Mouse (Mus musculus) E14TG2a.4 (cell line): ENCODE measurements around the gene Gm45753.

Experiments used
- H3K27me3 ChIP-seq: 2 replicates; pipeline ENCODE4 v1.6.1; 2014; ENCODE audit warnings: low read length, control low read depth; ENCODE audit not compliant: insufficient read depth
- H3K36me3 ChIP-seq: 2 replicates; pipeline ENCODE4 v1.6.1; 2014; ENCODE audit warnings: low read length, control low read depth; ENCODE audit not compliant: insufficient read depth
- H3K4me1 ChIP-seq: replicated peaks from 2 replicates; pipeline ENCODE4 v1.6.1; 2014; ENCODE audit warnings: low read depth, low read length, control low read depth
- H3K4me3 ChIP-seq: replicated peaks from 2 replicates; pipeline ENCODE4 v1.5.1; 2014; ENCODE audit warnings: mild to moderate bottlenecking, low read length
- H3K9me3 ChIP-seq: 2 replicates; pipeline ENCODE4 v1.6.1; 2014; ENCODE audit warnings: low read length, control low read depth
- CTCF ChIP-seq: conservative IDR thresholded peaks from 2 replicates; pipeline ENCODE4 v1.5.1; 2014; ENCODE audit warnings: low read length
- NANOG ChIP-seq: IDR thresholded peaks from 2 replicates; pipeline ENCODE4 v1.6.1; 2014; ENCODE audit warnings: borderline replicate concordance, low read length, mixed read lengths
- POU5F1 ChIP-seq: IDR thresholded peaks from 2 replicates; pipeline ENCODE4 v1.6.1; 2014; ENCODE audit warnings: low read length, borderline replicate concordance

The Gm45753 gene

DNA sequence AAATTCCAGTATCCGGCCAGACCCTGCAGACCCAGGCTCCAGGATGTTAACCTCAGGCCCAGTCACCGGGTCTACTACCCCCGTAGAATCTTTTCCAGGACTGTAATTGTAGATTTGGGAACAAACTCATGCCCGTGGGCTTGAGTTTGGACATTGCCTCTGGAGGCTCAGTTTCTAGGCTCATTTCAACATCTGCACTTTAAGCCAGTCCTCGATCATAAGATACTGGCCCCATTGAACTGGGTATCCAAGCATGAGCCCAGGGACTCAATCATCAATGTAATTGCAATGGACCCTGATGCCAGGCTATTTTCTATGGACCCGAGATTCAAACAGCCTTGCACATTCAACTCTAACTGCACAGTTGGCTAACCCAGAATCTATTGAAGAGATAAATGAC lies 13.0 kb downstream of the Gm45753 start:
- Histone ChIP-seq H3K4me1 (no peaks in the 10 kb centered on the region), H3K36me3 (no peaks in the 10 kb centered on the region), H3K4me3 (no peak overlapping the region), H3K27me3 (no peaks in the 10 kb centered on the region), H3K9me3 (peaks cover 13% of the 10 kb centered on the region)
- TF ChIP-seq POU5F1 (no peak), NANOG (no peak), CTCF (no peak)

DNA sequence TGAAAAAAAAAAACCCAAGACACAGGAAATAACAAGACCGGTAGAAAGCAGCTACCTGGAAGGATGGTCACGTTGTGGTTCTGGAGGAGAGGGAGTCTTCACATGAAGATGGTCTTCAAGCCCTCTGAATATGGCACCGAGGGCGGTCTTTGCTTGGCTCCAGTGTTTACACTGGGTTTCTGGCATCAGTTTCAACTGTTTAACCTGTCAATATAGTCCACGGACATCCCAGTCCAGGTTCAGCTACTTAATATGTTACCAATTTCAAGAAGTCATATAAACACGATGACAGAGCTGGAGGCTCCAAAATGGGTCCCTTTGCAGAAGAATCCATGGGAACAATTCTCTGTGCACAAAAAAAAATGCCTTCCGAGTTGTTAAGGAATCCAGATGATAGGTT lies 13.6 kb downstream of the Gm45753 start, which contains the start of gene Klkb1:
Gene Klkb1, minus strand, starts transcription at position 173 of the 400 bp plus-strand sequence.
- Histone ChIP-seq H3K36me3 (no peaks in the 10 kb centered on the region), H3K4me1 (no peaks in the 10 kb centered on the region), H3K27me3 (no peaks in the 10 kb centered on the region), H3K4me3 (no peak within 1 kb of the TSS), H3K9me3 (peaks cover 13% of the 10 kb centered on the region)
- TF ChIP-seq CTCF (no peak), NANOG (no peak), POU5F1 (no peak)

DNA sequence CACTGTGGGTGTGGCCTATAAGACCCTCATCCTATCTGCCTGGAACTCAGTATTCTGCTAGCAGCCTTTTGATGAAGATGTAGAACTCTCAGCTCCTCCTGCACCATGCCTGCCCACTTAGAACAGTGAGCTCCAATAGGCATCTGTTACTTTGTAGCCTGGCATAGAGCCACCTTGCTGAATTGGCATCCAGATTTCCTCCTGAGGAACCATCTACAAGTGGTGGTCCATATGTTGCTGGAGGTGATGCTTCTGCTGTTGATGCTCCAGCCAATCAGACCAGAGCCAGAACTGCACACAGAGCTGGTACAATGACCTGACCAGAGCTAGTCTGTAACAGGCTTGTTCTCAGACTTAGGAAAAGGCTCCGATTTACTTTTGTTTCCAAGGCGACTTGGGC lies 16.5 kb downstream of the Gm45753 start:
- H3K27me3 ChIP-seq = no peaks in the 10 kb centered on the region
- no peaks in the 10 kb centered on the region for H3K4me1 ChIP-seq
- peaks cover 13% of the 10 kb centered on the region for H3K9me3 ChIP-seq
- no peaks in the 10 kb centered on the region for H3K36me3 ChIP-seq
- H3K4me3 ChIP-seq = no peak overlapping the region
- TF ChIP-seq NANOG = no peak

DNA sequence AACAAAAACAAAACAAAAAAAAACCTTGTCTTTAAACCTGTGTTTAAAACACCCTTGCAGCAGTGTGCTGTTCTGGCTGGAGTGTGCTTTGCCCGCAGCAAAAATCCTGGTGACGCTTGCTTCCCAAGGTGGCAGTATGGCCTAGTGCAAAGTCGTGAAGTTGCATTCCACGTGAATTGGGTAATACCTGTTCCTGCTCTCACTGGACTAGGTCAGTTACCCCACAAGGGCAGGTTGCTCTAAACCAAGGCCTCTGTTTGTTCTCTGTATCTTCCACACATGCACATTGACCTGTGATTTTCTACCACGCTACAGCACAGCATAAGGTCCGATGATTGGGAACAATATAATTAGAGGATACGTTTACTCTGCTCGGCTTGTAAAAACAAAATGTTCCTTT lies 26.6 kb downstream of the Gm45753 start:
- Histone ChIP-seq H3K9me3 (no peaks in the 10 kb centered on the region), H3K27me3 (peaks cover 5% of the 10 kb centered on the region; the same call in 1 of the 2 replicates), H3K36me3 (no peaks in the 10 kb centered on the region), H3K4me3 (no peak overlapping the region), H3K4me1 (peaks cover 5% of the 10 kb centered on the region; the same call in 1 of the 2 replicates)
- TF ChIP-seq CTCF = no peak
- TF ChIP-seq NANOG = no peak
- no peak for TF ChIP-seq POU5F1

DNA sequence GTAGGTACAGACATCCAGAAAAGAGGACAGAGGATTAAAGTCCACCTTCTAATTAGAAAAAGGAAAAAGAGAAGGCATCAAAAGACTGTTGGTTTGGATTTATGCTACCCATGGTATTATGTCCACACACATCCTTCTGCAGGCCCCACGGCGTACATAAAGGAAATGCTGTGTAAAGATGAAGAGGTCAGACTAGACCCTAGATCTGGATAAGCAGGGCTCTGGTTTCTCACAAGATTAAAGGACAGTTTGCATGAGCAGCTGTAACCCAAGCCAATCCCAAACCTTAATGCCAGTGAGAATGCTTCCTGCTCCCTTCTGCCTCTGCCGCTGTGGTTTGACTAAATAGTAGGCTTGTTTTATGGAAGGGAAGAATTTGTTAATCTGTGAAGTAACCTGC lies 30.8 kb downstream of the Gm45753 start:
- no peaks in the 10 kb centered on the region for H3K36me3 ChIP-seq
- H3K27me3 ChIP-seq = peaks cover 5% of the 10 kb centered on the region; the same call in 1 of the 2 replicates
- no peaks in the 10 kb centered on the region for H3K9me3 ChIP-seq
- TF ChIP-seq POU5F1 = no peak
- TF ChIP-seq CTCF = no peak
- H3K4me3 ChIP-seq = no peak overlapping the region
- peaks cover 5% of the 10 kb centered on the region; the same call in 1 of the 2 replicates for H3K4me1 ChIP-seq

DNA sequence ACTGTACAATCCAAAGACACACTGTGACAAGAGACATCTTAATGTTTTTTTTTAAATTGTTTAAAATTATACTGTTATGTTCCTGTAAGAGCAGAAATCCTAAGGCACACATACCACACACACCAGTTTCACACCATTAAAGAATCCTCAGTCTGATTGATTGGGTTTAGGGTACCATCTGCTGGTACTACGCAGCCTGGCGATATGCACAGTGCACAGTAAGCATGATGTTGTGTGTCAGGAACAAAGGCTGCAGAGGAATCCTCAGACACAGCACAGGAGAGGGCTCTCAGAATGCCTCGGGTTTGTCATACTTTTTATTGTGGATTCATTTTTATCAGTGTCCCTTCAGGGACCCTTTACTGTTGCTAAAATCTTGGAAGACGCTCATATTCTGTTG lies 33.9 kb downstream of the Gm45753 start:
- H3K36me3 ChIP-seq = no peaks in the 10 kb centered on the region
- H3K4me1 ChIP-seq = peaks cover 5% of the 10 kb centered on the region; the same call in 1 of the 2 replicates
- peaks cover 5% of the 10 kb centered on the region; the same call in 1 of the 2 replicates for H3K27me3 ChIP-seq
- no peaks in the 10 kb centered on the region for H3K9me3 ChIP-seq
- no peak overlapping the region for H3K4me3 ChIP-seq
- no peak for TF ChIP-seq CTCF
- no peak for TF ChIP-seq POU5F1
- no peak for TF ChIP-seq NANOG

DNA sequence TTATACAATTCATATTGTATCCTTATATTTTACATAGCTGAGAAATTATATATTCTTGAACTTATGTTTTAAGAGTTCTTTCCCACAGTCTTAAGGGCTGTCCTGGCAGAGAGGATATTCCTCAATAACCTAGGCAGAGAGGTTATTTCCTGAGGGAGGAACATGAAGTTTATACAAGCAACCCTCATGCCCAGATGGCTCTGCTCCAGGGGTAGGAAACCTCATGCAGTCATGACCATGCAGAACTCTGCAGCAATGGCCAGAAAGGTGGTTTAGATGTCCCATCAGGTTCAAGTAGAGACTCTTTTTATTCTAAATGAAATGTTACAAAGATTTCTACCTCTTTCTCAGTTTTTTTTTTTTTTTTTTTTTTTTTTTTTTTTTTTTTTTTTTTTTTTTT lies 39.2 kb downstream of the Gm45753 start:
- Histone ChIP-seq H3K9me3 (peaks cover 21% of the 10 kb centered on the region), H3K4me1 (peaks cover 10% of the 10 kb centered on the region), H3K36me3 (no peaks in the 10 kb centered on the region), H3K27me3 (no peaks in the 10 kb centered on the region), H3K4me3 (no peak overlapping the region)
- TF ChIP-seq POU5F1 (no peak), CTCF (no peak), NANOG (no peak)

DNA sequence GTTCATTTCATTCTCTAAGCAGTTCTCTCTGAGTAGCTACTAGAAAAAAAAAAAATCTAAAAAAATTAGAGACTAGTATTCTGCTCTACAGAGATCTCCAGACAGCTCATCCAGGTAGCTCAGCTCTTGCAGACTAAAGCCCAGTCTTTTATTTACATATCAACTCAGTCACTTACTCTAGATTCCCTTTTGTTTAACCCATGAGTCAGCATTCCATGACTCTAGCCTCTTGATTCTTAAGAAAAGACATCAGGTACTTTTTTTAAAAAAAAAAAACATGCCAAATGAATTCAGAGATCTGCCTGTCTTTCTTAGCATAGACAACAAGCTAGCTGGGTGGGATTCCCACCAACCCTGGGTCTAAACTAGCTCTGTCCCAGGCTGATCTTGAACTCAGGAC lies 39.8 kb downstream of the Gm45753 start:
- Histone ChIP-seq H3K4me3 (no peak overlapping the region), H3K27me3 (no peaks in the 10 kb centered on the region), H3K9me3 (peaks cover 21% of the 10 kb centered on the region), H3K4me1 (peaks cover 10% of the 10 kb centered on the region), H3K36me3 (no peaks in the 10 kb centered on the region)
- no peak for TF ChIP-seq NANOG
- TF ChIP-seq CTCF = no peak
- no peak for TF ChIP-seq POU5F1

DNA sequence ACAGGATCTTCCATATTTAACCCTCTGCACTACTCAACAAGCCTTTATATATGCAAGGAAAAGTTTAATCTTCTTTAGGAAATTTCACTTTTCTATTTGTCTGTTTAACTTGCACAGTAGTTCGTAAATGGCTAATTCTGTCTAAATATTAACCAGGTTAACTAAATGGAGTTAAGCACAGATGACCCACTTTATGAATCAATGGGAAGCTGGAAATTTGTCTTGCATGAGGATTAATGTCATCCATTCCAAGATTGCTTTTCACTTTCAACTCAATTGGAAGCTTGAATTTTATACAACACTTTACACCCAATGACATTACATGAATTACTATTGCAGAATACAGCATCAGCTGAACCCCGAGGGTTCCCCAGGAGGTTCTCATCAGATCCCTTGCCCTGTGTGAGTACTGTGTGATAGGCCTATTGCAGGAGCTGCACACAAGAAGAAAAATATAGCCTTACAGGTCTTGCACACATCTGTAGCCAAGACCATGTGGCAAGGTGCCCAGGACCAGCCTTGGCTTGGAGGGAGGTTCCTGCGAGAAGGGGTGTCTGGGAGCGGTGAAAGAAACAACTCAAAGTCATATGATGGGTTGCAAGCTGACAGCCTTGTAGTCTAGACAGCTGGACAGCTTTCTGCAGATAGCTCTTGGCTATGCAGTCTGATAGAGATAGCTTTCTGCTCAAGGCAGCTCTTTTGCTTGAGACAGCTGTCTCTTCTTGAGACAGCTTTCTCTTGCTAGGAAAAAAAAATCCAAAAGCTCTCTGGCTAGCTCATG lies 40.5 kb downstream of the Gm45753 start:
- peaks cover 10% of the 10 kb centered on the region for H3K4me1 ChIP-seq
- H3K36me3 ChIP-seq = no peaks in the 10 kb centered on the region
- H3K27me3 ChIP-seq = no peaks in the 10 kb centered on the region
- H3K9me3 ChIP-seq = peaks cover 21% of the 10 kb centered on the region
- no peak overlapping the region for H3K4me3 ChIP-seq
- TF ChIP-seq NANOG (no peak), POU5F1 (no peak), CTCF (no peak)
